Mouse (Mus musculus) T-helper 2 cell (primary cell): ENCODE measurements at regions not wholly inside any gene's neighbourhood (a gene's known extent, or its start where the extent isn't known, plus 50 kb on each side); places are given as distances from the start of the nearest gene placed in this dataset.

Experiments
- in situ Hi-C: fragments of 300-600 bp; cut with MboI, MseI; formaldehyde crosslinking; loops from one replicate; pipeline ENCODE4 v1.15.1; 2025; ENCODE audit warnings: high pct_unique_total_duplicates

GRCm38 (mm10) chr14:48330965-48331622 is 114.8 kb upstream of the Tmem260 start:
- in situ Hi-C loops, result no loop called here

GRCm38 (mm10) chr14:48331623-48332000 is 114.3 kb upstream of the Tmem260 start:
- in situ Hi-C loops, result no loop called here

GRCm38 (mm10) chr14:48332193-48332592 is 113.7 kb upstream of the Tmem260 start:
- in situ Hi-C loops, result no loop called here

- in situ Hi-C loops, result no loop called here
Observed at GRCm38 (mm10) chr14:48332660-48333059, 113.3 kb upstream of the Tmem260 start.

- in situ Hi-C loops, result no loop called here
Observed at GRCm38 (mm10) chr14:48334106-48334809, 111.7 kb upstream of the Tmem260 start.

GRCm38 (mm10) chr14:48339434-48339833 is 106.5 kb upstream of the Tmem260 start:
- in situ Hi-C loops, result no loop called here

- in situ Hi-C loops, result no loop called here
Observed at GRCm38 (mm10) chr14:48342944-48343343, 103.0 kb upstream of the Tmem260 start.

- in situ Hi-C loops, result no loop called here
Observed at GRCm38 (mm10) chr14:48345956-48346355, 100.0 kb upstream of the Tmem260 start.

GRCm38 (mm10) chr14:48349392-48350044 is 96.4 kb upstream of the Tmem260 start:
- in situ Hi-C loops, result no loop called here

GRCm38 (mm10) chr14:48351652-48352051 is 94.3 kb upstream of the Tmem260 start:
- in situ Hi-C loops, result no loop called here

GRCm38 (mm10) chr14:48352825-48353224 is 93.1 kb upstream of the Tmem260 start:
- in situ Hi-C loops, result no loop called here

GRCm38 (mm10) chr14:48354176-48354575 is 91.7 kb upstream of the Tmem260 start:
- in situ Hi-C loops, result no loop called here

- in situ Hi-C loops, result no loop called here
Observed at GRCm38 (mm10) chr14:48357441-48357840, 88.5 kb upstream of the Tmem260 start.

GRCm38 (mm10) chr14:48358487-48359159 is 87.3 kb upstream of the Tmem260 start:
- in situ Hi-C loops, result no loop called here

- in situ Hi-C loops, result loop anchor here (10.0 kb wide), 1 partner anchor 607 kb away; no protein-coding TSS in a partner anchor
Observed at GRCm38 (mm10) chr14:48361820-48362219, 84.1 kb upstream of the Tmem260 start.

GRCm38 (mm10) chr14:48367006-48367405 is 78.9 kb upstream of the Tmem260 start:
- in situ Hi-C loops, result loop anchor here (10.0 kb wide), 1 partner anchor 612 kb away; no protein-coding TSS in a partner anchor

GRCm38 (mm10) chr14:48370322-48370721 is 75.6 kb upstream of the Tmem260 start:
- in situ Hi-C loops, result loop anchor here (5.0 kb wide), 1 partner anchor 122 kb away; no protein-coding TSS in a partner anchor

GRCm38 (mm10) chr14:48371766-48372165 is 74.2 kb upstream of the Tmem260 start:
- in situ Hi-C loops, result loop anchor here (5.0 kb wide), 1 partner anchor 121 kb away; no protein-coding TSS in a partner anchor

- in situ Hi-C loops, result no loop called here
Observed at GRCm38 (mm10) chr14:48376112-48376511, 69.8 kb upstream of the Tmem260 start.
